ENCODE assay signal across 7 mouse cellular contexts in genomic region chr5:66337025-66337968, GRCm38 (mm10).
DNase-seq lines count a peak whose midpoint lies in the region; ATAC-seq and TF ChIP-seq lines count a peak whose summit lies in the region.

No protein-coding gene starts in this region.

- H3K27ac ChIP-seq in hindbrain, embryonic 15.5 days (replicated peaks) = peak overlapping the region; percentile 79
- H3K27ac ChIP-seq in midbrain, postnatal 0 days (ENCODE audit: low read depth, low read length) = peak overlapping the region; percentile 67

- DNase-seq in adrenal gland, adult 18-20 months (ENCODE audit: low spot score in 2 of 2) = peak; percentile 26 to 43
- peak; percentile 35 for DNase-seq in cerebellum, adult 9-10 months
- DNase-seq in gastrocnemius, adult 8-10 months (ENCODE audit: low spot score in 2 of 2) = peak; percentile 20 to 45
- peak; percentile 30 for DNase-seq in liver
- peak; percentile 69 for DNase-seq in midbrain, postnatal 0 days (ENCODE audit: low spot score)
- peak; percentile 12 to 36 for DNase-seq in thymus, postnatal 10 days (ENCODE audit: low spot score in 2 of 2)

- peak overlapping the region; percentile 55 for H3K9ac ChIP-seq in hindbrain, embryonic 15.5 days
- peak overlapping the region; percentile 64 for H3K9ac ChIP-seq in midbrain, postnatal 0 days (replicated peaks; ENCODE audit: low read length, poor library complexity, severe bottlenecking)

- peaks cover 67% of the 10 kb centered on the region for H3K4me1 ChIP-seq in hindbrain, embryonic 15.5 days (replicated peaks)
- H3K4me1 ChIP-seq in midbrain, postnatal 0 days (ENCODE audit: insufficient read depth, low read length) = peaks cover 15% of the 10 kb centered on the region

- H3K4me2 ChIP-seq in hindbrain, embryonic 15.5 days = peak overlapping the region; percentile 65
- peak overlapping the region; percentile 88 for H3K4me2 ChIP-seq in midbrain, postnatal 0 days (ENCODE audit: low read depth, low read length, poor library complexity, severe bottlenecking)

- peak overlapping the region; percentile 50 for H3K4me3 ChIP-seq in hindbrain, embryonic 15.5 days
- H3K4me3 ChIP-seq in midbrain, postnatal 0 days (ENCODE audit: low read depth, low read length) = peak overlapping the region; percentile 50

- H3K9me3 ChIP-seq in hindbrain, embryonic 15.5 days = no peaks in the 10 kb centered on the region
- no peaks in the 10 kb centered on the region for H3K9me3 ChIP-seq in midbrain, postnatal 0 days (ENCODE audit: low read length)

- ATAC-seq in hindbrain, embryonic 15.5 days (ENCODE audit: low FRiP score, low read depth) = peak; percentile 77
- peak; percentile 79 for ATAC-seq in midbrain, postnatal 0 days (ENCODE audit: low FRiP score)

- no peak for TF ChIP-seq CTCF in midbrain, postnatal 0 days (IDR thresholded peaks at IDR 0.05)

- H3K36me3 ChIP-seq in hindbrain, embryonic 15.5 days = no peaks in the 10 kb centered on the region
- H3K36me3 ChIP-seq in midbrain, postnatal 0 days (ENCODE audit: insufficient read depth, low read length) = no peaks in the 10 kb centered on the region

- H3K27me3 ChIP-seq in hindbrain, embryonic 15.5 days = no peaks in the 10 kb centered on the region
- no peaks in the 10 kb centered on the region for H3K27me3 ChIP-seq in midbrain, postnatal 0 days (ENCODE audit: insufficient read depth, low read length)

- WGBS in hindbrain, embryonic 15.5 days = 2% methylated on average over 38 of the region's 38 CpGs
- WGBS in midbrain, postnatal 0 days = 4% methylated on average over 37 of the region's 38 CpGs

Comparison
In these comparisons a context has a peak if more than half of its experiments do, and no peak if none do; other contexts are left out.
1. Peak in every context shown above with its lines: DNase-seq, ATAC-seq, H3K4me3 ChIP-seq and H3K27ac ChIP-seq.